Mouse (Mus musculus) ES-E14 (cell line): ENCODE results near the gene Odf3l2.

Experiments used
- CHD2 ChIP-seq: IDR thresholded peaks from 2 replicates; pipeline ENCODE4 v1.6.1; 2014; ENCODE audit warnings: mild to moderate bottlenecking, low read depth, low read length, inconsistent platforms
- HCFC1 ChIP-seq: IDR thresholded peaks from 2 replicates; pipeline ENCODE4 v1.6.1; 2012; ENCODE audit warnings: low read length, inconsistent platforms, borderline replicate concordance; ENCODE audit not compliant: insufficient read depth
- ZC3H11A ChIP-seq: IDR thresholded peaks from 2 replicates; pipeline ENCODE4 v1.6.1; 2012; ENCODE audit warnings: low read depth, mild to moderate bottlenecking, inconsistent platforms, low read length, borderline replicate concordance

DNA sequence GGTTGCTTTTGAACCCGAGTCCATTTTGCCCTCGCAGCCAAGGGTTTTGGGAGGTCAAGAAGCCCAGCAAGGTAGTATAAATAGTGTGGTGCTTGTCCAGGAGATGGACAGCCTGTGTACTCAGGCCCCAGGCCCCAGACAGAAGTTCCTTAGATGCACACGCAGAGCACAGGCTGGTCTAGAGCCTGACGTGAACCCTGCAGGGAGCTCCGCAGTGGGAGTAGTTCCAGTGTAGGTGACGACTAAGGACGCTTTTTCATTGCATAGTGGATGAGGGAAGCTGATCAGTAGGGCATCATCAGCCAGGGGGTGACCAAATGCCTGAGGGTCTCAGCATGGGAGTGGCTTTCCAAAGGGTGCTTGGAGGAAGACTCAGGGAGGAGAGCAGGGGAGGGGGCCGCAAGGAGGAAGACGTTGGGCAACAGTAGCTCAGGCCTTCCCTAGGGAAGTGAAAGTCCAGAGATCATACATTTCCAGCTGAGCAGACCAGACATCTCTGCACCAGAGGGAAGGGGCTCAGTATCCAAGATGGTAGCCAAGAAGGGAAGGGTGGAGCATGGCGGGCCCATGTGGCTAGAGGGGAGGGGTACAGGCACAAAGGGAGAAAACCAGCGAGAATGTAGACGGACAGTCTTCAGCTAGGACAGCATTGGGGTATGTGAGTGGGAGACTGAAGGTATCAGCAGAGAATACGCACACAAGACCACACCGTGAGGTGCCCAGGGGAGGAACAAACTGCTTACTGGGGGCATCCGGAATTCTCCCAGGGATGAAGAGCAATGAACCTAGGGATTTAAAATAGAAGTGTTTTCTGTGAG, 24.7 kb upstream of the Odf3l2 start:
- TF ChIP-seq ZC3H11A (no peak), HCFC1 (no peak), CHD2 (no peak)
